ENCODE assay signal across 19 mouse cellular contexts in the genomic region with DNA sequence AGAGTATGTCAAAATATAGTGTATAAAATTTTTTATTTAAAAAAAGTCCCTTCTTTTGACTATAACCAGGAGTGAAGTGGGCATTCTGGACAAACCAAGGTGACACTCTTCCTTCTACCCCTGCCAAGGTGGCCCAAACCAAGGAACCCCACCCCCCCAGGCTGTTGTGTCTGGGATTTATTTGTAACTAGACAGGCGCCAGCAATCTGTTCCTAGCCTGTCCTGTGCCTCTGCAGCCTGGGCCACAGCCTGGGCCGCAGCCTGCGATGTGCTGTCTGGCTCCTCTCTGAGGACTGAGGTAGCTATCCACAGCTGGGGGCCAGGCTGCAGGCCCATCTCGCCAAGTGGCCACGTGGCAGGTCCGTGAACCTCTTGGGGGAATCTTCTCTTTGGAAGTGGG. TPM values are rescaled to one million over a fixed set of nuclear protein-coding genes. Genes with fewer than 3 reads are reported as not detected.
A peak's percentile ranks its signal among the peaks of the same experiment; 100 is the strongest.
DNase-seq lines count a peak whose midpoint lies in the region; ATAC-seq lines count a peak whose summit lies in the region.
"Had no signal": no experiment of that assay in that cellular context is flagged by ENCODE, and none has a peak within 500 bp of the region (broad histone marks: within the 10 kb centered on the region; RNA-seq: fewer than 3 reads in every experiment).

No protein-coding gene starts in this region.

- no peak overlapping the region for H3K4me2 ChIP-seq in forebrain, embryonic 13.5 days
- no peak overlapping the region for H3K4me2 ChIP-seq in hindbrain, embryonic 12.5 days (replicated peaks)
- H3K4me2 ChIP-seq in hindbrain, embryonic 16.5 days (ENCODE audit: low read length), result no peak overlapping the region
- H3K4me2 ChIP-seq in midbrain, embryonic 15.5 days, result no peak overlapping the region
- H3K4me2 ChIP-seq: embryonic facial prominence, embryonic 12.5 days; heart, embryonic 11.5 days; heart, embryonic 15.5 days had no signal

- peaks cover 50% of the 10 kb centered on the region for H3K4me1 ChIP-seq in forebrain, embryonic 10.5 days
- peaks cover 85% of the 10 kb centered on the region for H3K4me1 ChIP-seq in forebrain, embryonic 13.5 days
- H3K4me1 ChIP-seq in hindbrain, embryonic 12.5 days, result peaks cover 46% of the 10 kb centered on the region
- peaks cover 21% of the 10 kb centered on the region for H3K4me1 ChIP-seq in hindbrain, embryonic 16.5 days (ENCODE audit: control insufficient read depth, insufficient read depth, low read depth, low read length)
- H3K4me1 ChIP-seq in midbrain, embryonic 10.5 days, result peaks cover 59% of the 10 kb centered on the region
- H3K4me1 ChIP-seq in midbrain, embryonic 15.5 days, result peaks cover 36% of the 10 kb centered on the region
- H3K4me1 ChIP-seq: embryonic facial prominence, embryonic 12.5 days had no signal

- WGBS in forebrain, embryonic 10.5 days, result 84% methylated on average over 6 of the region's 6 CpGs
- WGBS in forebrain, embryonic 13.5 days, result 73% methylated on average over 6 of the region's 6 CpGs
- 79% methylated on average over 6 of the region's 6 CpGs for WGBS in hindbrain, embryonic 12.5 days
- WGBS in hindbrain, embryonic 16.5 days, result 60% methylated on average over 6 of the region's 6 CpGs
- WGBS in midbrain, embryonic 10.5 days, result 87% methylated on average over 6 of the region's 6 CpGs
- WGBS in midbrain, embryonic 15.5 days, result 73% methylated on average over 6 of the region's 6 CpGs

- no peak for DNase-seq in forebrain, embryonic 10.5 days (ENCODE audit: extremely low spot score, low spot score)
- no peak for DNase-seq in midbrain, embryonic 10.5 days (ENCODE audit: low spot score)
- no peak for DNase-seq in kidney, adult 9 months
- DNase-seq: adrenal gland, postnatal 14 days; gastrocnemius, postnatal 14 days; heart, adult 2 months; heart, postnatal 14 days had no signal

- ATAC-seq in forebrain, embryonic 13.5 days, result no peak
- ATAC-seq in hindbrain, embryonic 12.5 days (ENCODE audit: low FRiP score), result no peak
- no peak for ATAC-seq in hindbrain, embryonic 16.5 days
- no peak for ATAC-seq in midbrain, embryonic 15.5 days (replicated peaks)
- ATAC-seq: activated CD4-positive, CD25-positive, alpha-beta regulatory T cell, adult 4 months; forebrain, embryonic 14.5 days; intestine, embryonic 16.5 days; Patski had no signal

- no peak overlapping the region for H3K4me3 ChIP-seq in forebrain, embryonic 10.5 days
- H3K4me3 ChIP-seq in forebrain, embryonic 13.5 days, result no peak overlapping the region
- no peak overlapping the region for H3K4me3 ChIP-seq in hindbrain, embryonic 12.5 days
- H3K4me3 ChIP-seq in hindbrain, embryonic 16.5 days (ENCODE audit: low read length), result no peak overlapping the region
- H3K4me3 ChIP-seq in midbrain, embryonic 10.5 days, result no peak overlapping the region
- H3K4me3 ChIP-seq in midbrain, embryonic 15.5 days, result no peak overlapping the region
- H3K4me3 ChIP-seq: embryonic facial prominence, embryonic 12.5 days; heart, adult 2 months; heart, embryonic 15.5 days had no signal

- peak overlapping the region; percentile 44; the same call in 1 of the 2 replicates for H3K27ac ChIP-seq in forebrain, embryonic 10.5 days
- H3K27ac ChIP-seq in forebrain, embryonic 13.5 days, result no peak overlapping the region
- H3K27ac ChIP-seq in hindbrain, embryonic 12.5 days, result peak overlapping the region; percentile 23; the same call in 1 of the 2 replicates
- no peak overlapping the region for H3K27ac ChIP-seq in hindbrain, embryonic 16.5 days (ENCODE audit: low read depth, low read length)
- peak overlapping the region; percentile 49; the same call in 1 of the 2 replicates for H3K27ac ChIP-seq in midbrain, embryonic 10.5 days (replicated peaks)
- H3K27ac ChIP-seq in midbrain, embryonic 15.5 days, result no peak overlapping the region
- H3K27ac ChIP-seq: embryonic facial prominence, embryonic 12.5 days; heart, adult 2 months; heart, embryonic 15.5 days had no signal

- no peak overlapping the region for H3K9ac ChIP-seq in forebrain, embryonic 13.5 days
- H3K9ac ChIP-seq in hindbrain, embryonic 12.5 days, result no peak overlapping the region; the same call in 1 of the 2 replicates
- H3K9ac ChIP-seq in hindbrain, embryonic 16.5 days (ENCODE audit: low read depth, low read length), result no peak overlapping the region
- no peak overlapping the region for H3K9ac ChIP-seq in midbrain, embryonic 15.5 days
- H3K9ac ChIP-seq: embryonic facial prominence, embryonic 12.5 days; heart, embryonic 15.5 days had no signal

- no peaks in the 10 kb centered on the region for H3K27me3 ChIP-seq in forebrain, embryonic 10.5 days (ENCODE audit: poor library complexity, severe bottlenecking)
- no peaks in the 10 kb centered on the region for H3K27me3 ChIP-seq in forebrain, embryonic 13.5 days
- H3K27me3 ChIP-seq in hindbrain, embryonic 12.5 days, result no peaks in the 10 kb centered on the region
- H3K27me3 ChIP-seq in hindbrain, embryonic 16.5 days (replicated peaks; ENCODE audit: control insufficient read depth, insufficient read depth, low read length), result no peaks in the 10 kb centered on the region
- no peaks in the 10 kb centered on the region for H3K27me3 ChIP-seq in midbrain, embryonic 10.5 days (ENCODE audit: low read depth, poor library complexity, severe bottlenecking)
- H3K27me3 ChIP-seq in midbrain, embryonic 15.5 days (replicated peaks), result no peaks in the 10 kb centered on the region
- H3K27me3 ChIP-seq: CH12.LX; embryonic facial prominence, embryonic 12.5 days; Patski had no signal

- H3K9me3 ChIP-seq in forebrain, embryonic 10.5 days, result no peaks in the 10 kb centered on the region
- no peaks in the 10 kb centered on the region for H3K9me3 ChIP-seq in forebrain, embryonic 13.5 days (replicated peaks)
- no peaks in the 10 kb centered on the region for H3K9me3 ChIP-seq in hindbrain, embryonic 12.5 days (replicated peaks)
- no peaks in the 10 kb centered on the region for H3K9me3 ChIP-seq in hindbrain, embryonic 16.5 days (ENCODE audit: control insufficient read depth, low read length)
- no peaks in the 10 kb centered on the region for H3K9me3 ChIP-seq in midbrain, embryonic 10.5 days (replicated peaks)
- H3K9me3 ChIP-seq in midbrain, embryonic 15.5 days, result no peaks in the 10 kb centered on the region
- H3K9me3 ChIP-seq: embryonic facial prominence, embryonic 12.5 days; heart, embryonic 15.5 days had no signal

- peaks cover 87% of the 10 kb centered on the region for H3K36me3 ChIP-seq in forebrain, embryonic 10.5 days (replicated peaks)
- peaks cover 78% of the 10 kb centered on the region for H3K36me3 ChIP-seq in forebrain, embryonic 13.5 days (ENCODE audit: poor library complexity, severe bottlenecking)
- peaks cover 38% of the 10 kb centered on the region for H3K36me3 ChIP-seq in hindbrain, embryonic 12.5 days
- peaks cover 3% of the 10 kb centered on the region; the same call in 1 of the 2 replicates for H3K36me3 ChIP-seq in hindbrain, embryonic 16.5 days (ENCODE audit: control insufficient read depth, insufficient read depth, low read length)
- H3K36me3 ChIP-seq in midbrain, embryonic 10.5 days, result peaks cover 80% of the 10 kb centered on the region
- H3K36me3 ChIP-seq in midbrain, embryonic 15.5 days (replicated peaks), result 0 out of 2 replicates have a peak, but pooled peaks cover 3% of the 10 kb centered on the region
- H3K36me3 ChIP-seq: heart, embryonic 15.5 days had no signal

RNA-seq across cellular contexts. Expression of a gene that starts 10.3 kb away (rescaled TPM):
- polyA plus RNA-seq in forebrain, embryonic 10.5 days (2016; fragmentation: Nextera tagmentation; extraction: Ambion mirVana), result 11.2 and 11.3 TPM in 2 replicates
- polyA plus RNA-seq in forebrain, embryonic 13.5 days (2015; fragmentation: Nextera tagmentation; extraction: Ambion mirVana), result 37.2 and 42.6 TPM in 2 replicates
- 46.7 and 52.6 TPM in 2 replicates for polyA plus RNA-seq in hindbrain, embryonic 12.5 days (2016; fragmentation: Nextera tagmentation; extraction: Ambion mirVana)
- polyA plus RNA-seq in hindbrain, embryonic 16.5 days (2015; fragmentation: Nextera tagmentation; extraction: Ambion mirVana), result 23.8 and 34.7 TPM in 2 replicates
- polyA plus RNA-seq in midbrain, embryonic 10.5 days (2016; fragmentation: Nextera tagmentation; extraction: Ambion mirVana), result 10.4 and 15.0 TPM in 2 replicates
- 70.6 and 71.3 TPM in 2 replicates for polyA plus RNA-seq in midbrain, embryonic 15.5 days (2015; fragmentation: Nextera tagmentation; extraction: Ambion mirVana)

Comparison
In these comparisons a context has a peak if more than half of its experiments do, and no peak if none do; other contexts are left out.
1. H3K27ac ChIP-seq: peak in forebrain, embryonic 10.5 days (single experiment), hindbrain, embryonic 12.5 days (single experiment) and midbrain, embryonic 10.5 days (single experiment); none in forebrain, embryonic 13.5 days (single experiment), hindbrain, embryonic 16.5 days (single experiment) and midbrain, embryonic 15.5 days (single experiment).